Mouse (Mus musculus) gastrocnemius, postnatal 10 days (tissue): Measurements from ENCODE around the gene Gcm1. TPM values are rescaled to one million over a fixed set of nuclear protein-coding genes. Genes with fewer than 3 reads are reported as not detected.

Experiments used
- DNase-seq: peaks from one replicate; pipeline ENCODE4 v3.0.0; 2021; ENCODE audit warnings: mixed read lengths
- long read RNA-seq, 2 experiments: library from polyadenylated mRNA; stranded (forward); transcript quantifications; one replicate each; pipeline ENCODE4 v2.0.0; 2021
- total RNA-seq, 2 experiments: library from RNA; stranded (reverse); gene quantifications; 2 replicates each; pipeline ENCODE4 v1.2.3; 2021

Gcm1 gene
- total RNA-seq: not detected
- long read RNA-seq, experiment 1: 0 reads
- long read RNA-seq, experiment 2: 0 reads

DNA sequence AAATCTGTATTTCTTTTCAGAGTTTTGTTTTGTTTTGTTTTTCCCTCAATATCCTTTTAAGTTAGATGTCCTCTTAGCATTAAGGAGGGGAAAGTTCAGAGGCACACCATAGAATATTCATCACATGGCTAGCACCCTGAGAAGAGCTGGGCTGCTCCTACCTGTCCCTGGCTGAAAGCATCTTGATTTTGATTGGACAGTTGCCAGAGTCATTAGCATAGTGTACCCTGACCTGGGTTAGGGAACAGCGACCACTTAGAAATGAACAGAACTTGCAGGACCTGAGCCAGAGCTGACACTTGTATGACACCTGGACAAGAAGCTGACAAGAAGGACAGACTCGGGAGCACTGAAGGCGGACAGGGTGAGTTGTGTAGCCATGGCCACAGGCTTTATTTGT is at the start of gene Gcm1:
Gene Gcm1, plus strand, starts transcription at position 248 of the 400 bp plus-strand sequence.
- DNase-seq: no peak

GRCm38 (mm10) chr9:78003278-78003677 is 48.4 kb upstream of the Gcm1 start:
- DNase-seq: peak; percentile 33

GRCm38 (mm10) chr9:78005481-78005880 is 46.2 kb upstream of the Gcm1 start:
- DNase-seq: no peak

GRCm38 (mm10) chr9:78006209-78007001 is 45.3 kb upstream of the Gcm1 start:
- peak; percentile 84 for DNase-seq

DNA sequence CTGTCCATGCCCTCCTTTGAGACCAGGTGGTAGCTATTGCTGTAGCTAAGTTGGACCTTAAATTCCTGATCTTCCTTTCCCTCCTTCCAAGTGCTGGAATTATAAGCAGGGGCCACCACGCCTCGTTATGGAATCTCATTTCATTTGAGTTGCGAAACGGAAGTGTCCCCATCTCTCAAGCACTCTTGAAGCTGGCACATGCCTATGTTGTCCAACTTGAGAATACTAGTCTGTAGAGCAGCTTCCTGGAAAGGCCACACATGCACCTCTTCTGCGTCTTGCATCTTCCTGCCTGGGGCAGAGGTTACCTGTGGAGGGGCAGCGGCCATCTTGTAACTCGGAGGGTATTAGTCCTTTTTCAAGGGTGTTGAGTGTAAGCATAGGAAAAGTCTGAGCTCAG is 42.3 kb upstream of the Gcm1 start:
- DNase-seq: no peak

GRCm38 (mm10) chr9:78010187-78010586 is 41.5 kb upstream of the Gcm1 start:
- no peak for DNase-seq

GRCm38 (mm10) chr9:78010707-78011106 is 41.0 kb upstream of the Gcm1 start:
- DNase-seq: no peak

- DNase-seq: no peak
These were observed 39.7 kb upstream of the Gcm1 start for GRCm38 (mm10) chr9:78012066-78012465.

DNA sequence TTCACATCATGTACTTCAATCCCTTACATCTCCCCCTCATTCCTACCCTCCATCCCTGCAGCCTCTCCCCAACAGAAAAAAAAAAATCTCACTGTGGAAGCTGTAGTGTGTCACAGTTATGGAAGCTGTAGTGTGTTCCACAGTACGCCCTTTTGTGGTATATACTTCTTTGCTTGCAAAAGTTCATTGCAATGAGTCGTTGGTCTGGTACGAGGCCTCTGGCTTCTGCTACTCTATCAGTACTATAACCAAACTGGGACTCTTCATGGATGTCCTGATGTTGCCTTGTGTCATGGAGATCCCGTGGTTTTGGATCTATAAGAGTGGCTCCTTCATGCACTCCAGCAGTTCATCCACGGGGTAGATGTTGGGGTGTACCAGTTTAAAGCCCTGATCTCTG is 39.0 kb upstream of the Gcm1 start:
- no peak for DNase-seq

DNA sequence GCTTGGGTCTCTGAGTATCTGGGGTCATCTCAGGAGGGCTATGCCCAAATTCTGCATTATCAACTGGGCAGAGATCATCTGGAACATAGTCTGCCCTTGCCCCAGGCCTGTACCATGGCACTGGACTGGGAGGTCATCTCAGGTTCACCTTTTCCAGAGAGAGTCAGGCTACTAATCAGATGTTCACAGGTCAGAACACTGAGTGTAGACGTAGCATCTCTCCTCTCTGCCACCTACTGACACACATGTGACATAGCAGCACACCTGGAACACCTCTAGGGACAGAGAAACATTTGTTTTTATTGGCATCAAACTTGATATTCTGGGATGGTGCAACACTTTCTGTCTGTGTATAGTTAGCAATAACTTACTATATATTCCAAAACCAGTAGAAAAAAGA is 37.9 kb upstream of the Gcm1 start:
- no peak for DNase-seq

GRCm38 (mm10) chr9:78015816-78016215 is 35.9 kb upstream of the Gcm1 start:
- no peak for DNase-seq

- no peak for DNase-seq
These were observed 35.4 kb upstream of the Gcm1 start for GRCm38 (mm10) chr9:78016288-78016687.

DNA sequence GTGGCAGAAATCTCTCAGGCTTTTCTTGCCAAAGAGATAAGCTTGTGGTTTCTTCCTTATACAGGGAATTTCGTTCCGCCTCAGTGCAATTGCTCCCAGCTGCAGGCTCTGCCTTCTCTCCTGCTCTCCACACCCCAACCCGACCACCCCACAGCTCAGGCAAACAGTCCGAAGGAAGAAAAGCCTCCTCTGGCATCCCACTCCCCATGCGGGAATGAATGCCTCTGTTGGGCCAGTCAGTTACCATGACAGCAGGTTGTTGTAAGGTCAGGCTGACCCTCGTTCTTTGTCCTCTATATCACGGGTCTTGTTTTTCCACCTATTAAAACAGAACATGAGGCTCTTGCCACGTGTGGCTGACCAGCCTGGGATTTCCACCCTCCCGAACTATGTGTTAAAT is 30.5 kb upstream of the Gcm1 start:
- DNase-seq: no peak

DNA sequence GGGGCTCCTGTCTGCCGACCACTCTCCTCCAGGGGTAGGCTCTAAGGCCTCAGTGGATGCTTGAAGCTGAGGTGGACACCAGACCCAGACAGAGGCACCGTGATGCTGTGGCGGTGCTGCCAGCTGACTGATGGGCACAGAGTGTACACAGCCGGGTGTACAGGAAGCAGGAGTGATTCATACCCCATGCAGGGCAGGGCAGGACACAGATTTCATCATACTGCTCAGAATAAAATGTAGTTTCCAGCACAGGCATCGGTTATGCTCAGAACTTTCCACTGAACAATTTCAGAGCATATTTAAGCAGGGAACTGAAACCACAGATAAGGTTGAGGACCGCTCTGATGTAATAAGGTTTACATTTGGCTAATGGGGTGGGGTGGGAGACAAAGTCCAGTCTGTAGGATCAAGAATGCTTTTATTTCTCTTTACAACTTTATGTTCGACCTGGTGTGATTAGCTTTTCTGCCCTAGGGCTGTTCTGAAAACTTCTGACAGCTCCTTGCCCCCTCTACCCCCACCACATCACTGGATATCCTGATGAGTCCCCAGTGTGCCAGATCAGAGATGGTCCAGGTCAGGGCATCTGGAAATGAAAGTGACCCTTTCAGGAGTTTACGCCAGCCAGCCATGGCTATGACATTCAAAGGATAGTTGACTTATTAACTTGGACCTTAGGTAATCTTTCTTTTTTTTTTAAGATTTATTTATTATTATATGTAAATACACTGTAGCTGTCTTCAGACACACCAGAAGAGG is 29.4 kb upstream of the Gcm1 start:
- no peak for DNase-seq

- peak; percentile 58 for DNase-seq
These were observed 26.9 kb upstream of the Gcm1 start for GRCm38 (mm10) chr9:78024823-78025222.

DNA sequence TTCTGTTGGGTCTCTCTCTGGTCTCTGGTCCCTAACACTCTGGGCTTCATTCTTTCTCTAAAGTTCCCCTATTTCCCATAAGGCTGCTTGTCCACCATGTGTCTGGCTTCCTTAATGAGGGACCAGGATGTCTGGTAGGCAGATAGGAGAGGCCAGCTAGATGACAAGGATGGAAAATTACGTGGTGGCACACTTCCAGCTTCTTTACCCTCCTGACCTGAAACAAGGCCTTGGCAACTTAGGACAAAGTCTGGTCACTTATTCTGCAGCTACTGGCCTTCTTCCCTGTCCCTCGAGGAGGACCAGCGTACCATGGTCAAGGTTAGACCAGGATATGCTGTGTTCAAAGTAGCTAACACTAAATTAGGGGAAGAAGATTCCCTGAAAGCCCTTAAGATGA is 24.6 kb upstream of the Gcm1 start:
- DNase-seq: no peak

DNA sequence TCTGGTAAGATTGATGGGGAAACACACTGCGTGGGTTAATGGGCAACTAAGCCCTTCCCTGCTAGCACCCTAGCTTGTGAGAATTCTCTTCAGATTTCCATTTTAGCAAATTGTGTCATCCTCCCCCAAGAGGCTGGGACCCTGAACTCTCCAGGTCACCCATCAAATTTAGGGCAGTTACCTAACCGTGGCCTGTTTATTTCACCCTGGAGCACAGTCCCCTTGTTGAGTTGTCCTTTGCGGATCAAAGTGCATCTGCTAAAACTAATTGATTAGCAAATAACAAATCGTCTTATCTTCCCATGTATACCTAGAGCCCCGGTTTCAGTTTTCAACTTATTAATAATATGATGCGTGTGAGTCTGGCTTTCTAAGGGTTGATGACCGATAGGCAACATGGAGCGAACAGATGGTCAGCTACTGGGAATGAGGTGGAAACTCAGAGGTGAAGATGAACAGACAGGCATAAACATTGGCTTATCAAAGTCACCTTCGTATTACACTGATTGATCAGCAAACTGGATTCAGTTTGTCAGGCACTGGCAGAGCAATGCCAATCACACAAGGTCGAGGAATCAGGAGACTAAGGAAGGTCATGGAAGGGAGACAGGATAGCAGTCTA is 20.8 kb upstream of the Gcm1 start:
- no peak for DNase-seq

GRCm38 (mm10) chr9:78032930-78033329 is 18.8 kb upstream of the Gcm1 start:
- no peak for DNase-seq

DNA sequence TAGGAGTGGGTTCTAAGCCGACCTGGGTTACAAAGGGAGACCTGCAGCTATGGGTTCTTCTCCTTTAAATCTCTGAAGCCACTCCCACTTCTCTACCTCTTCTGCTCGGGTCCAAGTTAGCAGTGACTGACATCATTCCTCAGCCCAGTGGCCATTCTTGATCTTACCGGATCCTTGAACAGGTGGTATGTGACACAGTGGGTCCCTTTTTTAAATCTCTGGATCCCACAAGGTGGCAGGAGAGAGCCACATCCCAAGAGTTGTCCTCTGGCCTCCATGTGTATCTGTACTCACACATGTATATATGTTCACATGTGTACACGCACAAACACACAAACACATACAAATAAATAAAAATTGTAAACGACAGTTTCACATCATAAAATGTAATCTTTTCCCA is 16.4 kb upstream of the Gcm1 start:
- no peak for DNase-seq

GRCm38 (mm10) chr9:78035831-78036230 is 15.9 kb upstream of the Gcm1 start:
- DNase-seq: no peak

DNA sequence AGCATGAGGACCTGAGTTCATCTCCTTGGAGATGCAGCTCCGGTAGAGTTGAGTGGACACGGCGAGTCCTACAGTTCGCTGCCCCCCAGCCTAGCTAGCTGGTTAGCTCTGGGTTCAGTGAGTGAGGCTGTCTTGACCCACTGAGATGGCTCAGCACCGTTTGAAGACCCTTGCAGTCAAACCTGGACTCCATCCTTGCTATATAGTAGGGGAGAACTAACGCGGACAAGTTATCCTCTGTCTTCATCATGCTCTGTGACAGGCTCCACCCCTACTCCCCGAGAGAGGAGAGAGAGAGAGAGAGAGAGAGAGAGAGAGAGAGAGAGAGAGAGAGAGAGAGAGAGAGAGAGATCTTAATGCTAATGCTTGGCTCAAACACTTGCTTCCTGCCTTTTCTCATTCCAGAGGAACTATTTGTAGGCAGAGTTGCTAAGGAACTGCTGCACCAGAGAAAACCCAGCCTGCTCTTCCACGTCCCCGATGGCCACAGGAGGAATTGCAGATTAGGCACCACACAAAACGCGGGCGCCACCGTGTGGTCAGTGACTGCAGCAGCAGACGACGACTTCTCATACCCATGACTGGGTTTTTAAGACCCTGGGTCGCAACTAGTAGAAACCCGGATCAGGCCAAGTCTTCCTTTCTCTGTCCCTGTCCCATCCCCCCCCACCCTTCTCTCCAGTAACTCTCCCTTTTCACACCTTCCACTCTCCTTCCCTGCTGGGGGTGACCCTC is 12.8 kb upstream of the Gcm1 start:
- DNase-seq: peak; percentile 80

DNA sequence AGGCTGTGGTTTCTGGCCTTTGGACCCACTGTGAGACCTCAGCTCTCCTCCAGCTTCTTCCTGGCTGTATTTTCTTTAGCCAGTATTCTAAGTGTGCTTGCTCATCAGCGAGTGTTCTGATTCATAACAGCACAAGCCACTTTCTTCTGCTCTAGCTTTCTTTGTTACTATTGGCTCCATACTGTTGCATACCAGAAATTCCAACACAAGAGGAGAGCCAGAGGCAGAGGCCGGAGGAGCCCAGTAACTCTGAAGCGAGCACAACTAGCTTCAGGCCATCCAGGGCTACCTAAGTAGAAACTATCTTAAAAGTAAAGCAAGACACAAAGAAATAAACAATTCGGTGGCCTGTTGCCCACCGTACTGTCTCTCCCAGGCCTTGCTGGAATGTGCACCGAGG is 6.6 kb upstream of the Gcm1 start:
- DNase-seq: no peak

DNA sequence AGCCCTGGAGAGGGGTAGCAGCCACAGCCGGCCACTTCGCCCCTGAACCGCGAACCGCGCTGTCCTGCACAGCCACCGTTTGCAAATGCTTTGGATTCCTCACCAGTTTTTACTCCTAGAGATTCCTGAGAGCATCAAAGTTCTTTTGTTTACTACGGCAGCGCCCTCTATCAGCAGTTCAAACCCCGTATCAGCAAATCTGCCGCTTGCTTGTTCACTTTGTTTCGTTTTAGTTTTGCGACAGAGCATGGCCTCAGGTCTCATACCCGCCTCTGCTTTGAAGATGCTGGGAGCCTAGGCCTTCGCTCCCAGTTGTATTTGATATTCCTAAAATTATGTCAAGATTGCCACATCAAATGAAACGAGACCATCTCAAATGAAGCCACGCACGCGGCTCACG is 5.0 kb upstream of the Gcm1 start:
- DNase-seq: no peak
